Mouse (Mus musculus) frontal cortex, postnatal 14 days (tissue): ENCODE results near the gene Mga.

ENCODE experiments used
- DNase-seq, 2 experiments: peaks; one replicate each; pipeline ENCODE4 v3.0.0; 2022; ENCODE audit warnings: low spot score in 2 of 2

Gene Mga

GRCm38 (mm10) chr2:119897090-119897732 lies at the start of gene Mga:
TSS of gene Mga (plus strand) at chr2:119897228.
- DNase-seq: peak; percentile 92

GRCm38 (mm10) chr2:119853811-119854210 lies 43.2 kb upstream of the Mga start:
- no peak for DNase-seq

GRCm38 (mm10) chr2:119855310-119855850 lies 41.6 kb upstream of the Mga start:
- no peak for DNase-seq

- DNase-seq: no peak
Measured at GRCm38 (mm10) chr2:119857341-119857740, 39.7 kb upstream of the Mga start.

- no peak for DNase-seq
Measured at GRCm38 (mm10) chr2:119864484-119864883, 32.5 kb upstream of the Mga start.

- DNase-seq: peak; percentile 60 to 63
Measured at GRCm38 (mm10) chr2:119872371-119873104, 24.5 kb upstream of the Mga start.

GRCm38 (mm10) chr2:119873105-119873464 lies 23.9 kb upstream of the Mga start:
- DNase-seq: peak; percentile 83 to 90

- DNase-seq: no peak
Measured at GRCm38 (mm10) chr2:119875981-119876380, 21.0 kb upstream of the Mga start.

- no peak for DNase-seq
Measured at GRCm38 (mm10) chr2:119887201-119887600, 9.8 kb upstream of the Mga start.

GRCm38 (mm10) chr2:119896553-119897089 lies 407 bp upstream of the Mga start:
- no peak for DNase-seq

- peak; percentile 31 to 36 for DNase-seq
Measured at GRCm38 (mm10) chr2:119898141-119898594, 1.1 kb downstream of the Mga start.

GRCm38 (mm10) chr2:119916007-119916406 lies 19.0 kb downstream of the Mga start:
- no peak for DNase-seq

- DNase-seq: no peak
Measured at GRCm38 (mm10) chr2:119917631-119918369, 20.8 kb downstream of the Mga start.

- DNase-seq: no peak
Measured at GRCm38 (mm10) chr2:119970571-119970970, 73.5 kb downstream of the Mga start.

- no peak for DNase-seq
Measured at GRCm38 (mm10) chr2:119971316-119971715, 74.3 kb downstream of the Mga start.

- peak; percentile 94 to 95 for DNase-seq
Measured at GRCm38 (mm10) chr2:119971837-119972536, 75.0 kb downstream of the Mga start.

- no peak for DNase-seq
Measured at GRCm38 (mm10) chr2:119972537-119972879, 75.5 kb downstream of the Mga start, which contains the start of gene Mapkbp1. TSS of gene Mapkbp1 (plus strand) at chr2:119972699.

GRCm38 (mm10) chr2:119980343-119980986 lies 83.4 kb downstream of the Mga start:
- no peak for DNase-seq

- no peak for DNase-seq
Measured at GRCm38 (mm10) chr2:119981631-119982030, 84.6 kb downstream of the Mga start.

GRCm38 (mm10) chr2:119985871-119986270 lies 88.8 kb downstream of the Mga start:
- no peak for DNase-seq

- DNase-seq: no peak
Measured at GRCm38 (mm10) chr2:119986369-119986768, 89.3 kb downstream of the Mga start.
